Mouse (Mus musculus) ES-Bruce4 (cell line): Measurements from ENCODE around the gene Rsg1.

ENCODE experiments used
- CTCF ChIP-seq: IDR thresholded peaks from one replicate; pipeline ENCODE4 v1.8.1; 2011; ENCODE audit warnings: low read depth, low read length
- EP300 ChIP-seq: IDR thresholded peaks from 2 replicates; pipeline ENCODE4 v1.6.1; 2011; ENCODE audit warnings: low read depth, low read length; ENCODE audit not compliant: insufficient read depth
- POLR2A ChIP-seq: IDR thresholded peaks from one replicate; pipeline ENCODE4 v1.8.1; 2011; ENCODE audit warnings: low read length; ENCODE audit not compliant: insufficient read depth

DNA sequence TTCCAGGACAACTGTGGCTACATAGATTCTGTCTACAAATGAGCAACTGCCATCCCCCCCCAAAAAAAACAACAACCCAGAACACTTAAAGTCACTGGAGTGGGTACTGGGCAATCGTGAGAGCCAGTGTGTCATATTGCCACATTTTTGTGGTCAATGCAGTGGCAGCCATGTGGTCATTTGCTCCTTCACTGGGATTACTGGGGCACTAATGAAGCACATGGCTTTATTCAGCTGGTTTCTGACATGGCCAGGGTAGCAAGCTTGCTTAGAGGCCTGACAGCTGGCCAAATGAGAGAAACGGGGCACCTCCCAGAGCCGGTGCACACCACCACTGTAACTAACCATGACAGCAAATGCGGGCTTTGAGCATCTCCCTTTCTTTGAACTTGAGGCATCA, 35.3 kb upstream of the Rsg1 start:
- TF ChIP-seq CTCF (no peak), POLR2A (no peak), EP300 (no peak)
